Mouse (Mus musculus) left cerebral cortex, adult 9 months (tissue): ENCODE results near the gene Endou.
A peak's percentile ranks its signal among the peaks of the same experiment; 100 is the strongest.

ENCODE experiments used
- DNase-seq, 2 experiments: peaks; one replicate each; pipeline ENCODE4 v3.0.0; 2022; ENCODE audit warnings: low spot score in 2 of 2

Gene Endou

GRCm38 (mm10) chr15:97727048-97727447 is 4.1 kb downstream of the Endou start:
- no peak for DNase-seq

DNA sequence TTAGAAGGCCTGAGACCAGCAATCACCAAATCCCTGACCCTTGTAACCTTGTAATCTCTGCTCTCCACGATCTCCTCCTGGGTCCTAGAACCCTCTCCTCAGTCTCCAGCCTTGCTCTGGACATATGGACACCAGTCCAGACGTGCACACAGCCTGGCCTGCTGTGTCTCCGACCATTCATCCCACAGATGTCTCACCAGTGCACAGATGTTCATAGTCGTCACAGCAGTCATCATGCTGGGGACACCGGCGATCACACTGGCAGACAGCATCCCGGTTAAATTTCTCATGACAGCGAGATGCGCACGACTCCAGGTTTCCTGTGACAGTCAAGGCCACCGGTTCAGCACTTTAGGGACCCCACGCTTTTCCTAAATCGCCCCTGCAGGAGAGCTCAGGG is 4.8 kb downstream of the Endou start:
- DNase-seq = no peak

DNA sequence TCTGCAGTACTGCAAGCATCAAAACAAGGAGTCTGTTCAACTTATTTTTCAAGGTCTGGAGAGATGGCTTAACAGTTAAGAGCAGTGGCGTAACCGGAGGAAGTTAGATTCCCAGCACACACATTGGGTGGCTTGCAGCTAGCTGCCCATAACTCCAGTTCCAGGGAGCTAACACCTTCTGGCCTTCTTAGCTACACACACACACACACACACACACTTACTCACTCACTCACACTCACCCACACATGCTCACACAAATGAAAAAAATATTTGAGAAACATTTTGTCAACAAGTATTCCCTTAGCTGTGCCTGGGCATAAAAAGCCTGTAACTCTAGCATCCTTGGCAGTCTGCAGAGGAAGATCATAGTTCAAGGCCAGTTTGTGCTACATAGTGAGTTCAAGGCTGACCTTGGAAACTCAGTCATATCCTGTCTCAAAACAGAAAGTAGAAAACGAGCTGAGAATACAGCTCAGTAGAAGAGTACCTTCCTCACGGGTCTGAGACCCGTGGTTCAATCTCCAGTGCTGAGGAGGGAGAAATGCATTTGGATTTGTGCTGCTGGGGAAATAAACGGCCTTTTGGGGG is 5.8 kb downstream of the Endou start:
- DNase-seq = no peak

- no peak for DNase-seq
Measured at GRCm38 (mm10) chr15:97724346-97725197, 6.6 kb downstream of the Endou start.

GRCm38 (mm10) chr15:97723536-97724345 is 7.4 kb downstream of the Endou start:
- DNase-seq = no peak

DNA sequence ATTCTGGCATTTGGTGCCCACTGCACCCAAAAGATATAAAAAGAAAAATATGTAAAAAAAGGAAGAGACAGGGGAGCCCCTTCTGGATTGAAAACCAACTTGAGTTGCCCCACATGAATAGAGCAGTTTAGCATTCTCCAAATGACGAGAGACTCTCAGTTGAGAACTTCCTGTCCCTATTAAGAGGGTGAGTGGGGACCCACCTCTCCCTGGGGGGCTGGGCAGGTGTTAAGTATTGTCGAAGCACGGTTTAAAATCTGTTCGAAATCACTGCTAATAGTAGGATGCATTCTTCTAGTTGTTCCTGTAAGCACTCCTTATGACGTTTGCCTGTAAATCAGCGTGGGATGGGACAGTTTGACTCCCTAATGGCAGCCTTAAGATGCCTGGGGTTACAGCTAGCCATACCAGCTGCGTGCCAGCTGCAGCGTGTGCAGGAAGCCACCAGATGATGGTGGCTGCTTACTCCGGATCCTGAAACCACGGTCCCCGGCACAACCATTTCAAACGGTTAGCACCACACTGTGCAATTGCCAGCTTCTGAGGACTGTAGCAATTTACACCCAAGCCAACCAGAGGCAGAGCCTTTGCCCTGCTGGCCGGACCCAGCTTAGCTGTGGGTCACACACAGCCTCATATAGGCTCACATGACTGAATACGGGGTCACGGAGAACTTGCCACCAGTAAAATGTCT is 10.0 kb downstream of the Endou start:
- no peak for DNase-seq

DNA sequence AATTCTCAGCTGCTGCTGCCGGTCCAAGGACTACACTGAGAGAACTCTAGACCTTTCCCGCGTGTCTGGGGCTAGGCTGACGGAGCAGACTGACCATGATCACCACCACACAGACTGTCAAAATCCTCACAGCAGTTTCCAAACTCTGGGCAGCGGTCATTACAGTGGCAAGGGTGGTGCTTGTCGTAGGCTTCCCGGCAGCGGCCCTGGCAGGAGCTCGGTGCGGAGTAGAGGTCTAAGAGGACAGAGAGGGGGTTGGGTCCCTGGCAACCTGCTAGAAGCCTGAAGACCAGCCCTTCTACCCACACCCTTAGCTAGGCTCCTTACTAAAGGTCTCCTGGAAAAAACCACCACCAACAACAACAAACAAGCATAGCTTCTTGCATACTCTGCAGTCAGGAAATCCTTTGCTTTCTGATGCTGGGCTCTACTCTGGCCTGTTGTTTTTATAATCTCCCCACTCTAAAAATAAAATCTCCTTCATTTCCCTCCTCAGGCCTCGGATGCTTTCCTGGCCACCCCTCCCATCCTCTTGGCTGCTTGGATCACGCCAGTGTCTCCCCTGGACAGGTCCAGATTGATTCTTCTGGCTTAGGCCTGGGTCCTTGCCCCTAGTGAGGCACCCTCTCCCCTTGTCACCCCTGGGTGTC is 11.0 kb downstream of the Endou start:
- DNase-seq = no peak

DNA sequence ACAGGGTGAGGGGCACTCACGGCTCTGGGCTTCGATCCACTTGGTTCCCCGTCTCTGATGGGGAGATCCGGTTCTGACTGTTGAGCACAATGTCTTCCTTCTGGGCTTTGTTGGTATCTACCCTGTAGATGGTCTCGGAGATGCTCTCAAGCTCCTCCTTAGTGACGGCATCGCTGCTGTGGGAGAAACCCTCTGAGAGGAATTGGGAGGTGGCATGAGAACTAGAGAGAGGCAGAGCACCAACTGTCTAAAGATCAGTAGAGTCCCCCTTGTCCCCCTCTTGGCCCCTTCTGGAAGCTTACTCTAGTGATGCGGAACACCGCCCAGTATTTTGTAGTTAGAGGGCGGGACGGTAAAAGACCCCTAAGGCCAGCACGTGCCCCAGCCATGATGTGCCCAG is 11.6 kb downstream of the Endou start:
- no peak for DNase-seq

DNA sequence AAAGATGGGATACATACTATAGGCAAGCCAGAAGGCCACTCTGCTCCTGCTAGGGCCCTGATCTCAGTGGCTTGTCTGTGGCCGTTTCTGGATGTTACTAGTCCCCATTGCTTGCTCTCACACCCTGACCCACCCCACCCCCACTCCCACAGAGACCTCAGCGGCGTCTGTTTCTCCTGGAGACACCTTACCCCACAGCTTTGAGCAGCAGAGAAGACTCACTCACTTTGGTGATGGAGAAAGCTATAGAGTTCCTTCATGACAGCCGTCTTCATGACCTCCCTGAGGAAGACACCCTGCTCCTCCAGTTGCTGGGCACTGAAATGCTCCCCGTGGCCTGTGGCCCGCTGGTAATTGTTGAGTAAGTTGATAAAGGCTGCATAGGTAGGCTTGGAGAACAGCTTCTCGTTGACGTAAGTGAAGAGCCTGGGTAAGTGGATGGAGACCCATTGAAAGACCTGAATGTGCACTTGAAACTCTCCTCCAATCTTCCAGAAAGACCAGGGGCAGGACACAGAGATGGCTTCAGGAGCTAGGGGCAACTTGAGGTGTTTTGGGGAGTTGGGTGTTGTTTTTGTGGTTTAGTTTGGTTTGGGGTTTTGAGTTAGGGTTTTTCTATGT is 12.5 kb downstream of the Endou start:
- DNase-seq = no peak

DNA sequence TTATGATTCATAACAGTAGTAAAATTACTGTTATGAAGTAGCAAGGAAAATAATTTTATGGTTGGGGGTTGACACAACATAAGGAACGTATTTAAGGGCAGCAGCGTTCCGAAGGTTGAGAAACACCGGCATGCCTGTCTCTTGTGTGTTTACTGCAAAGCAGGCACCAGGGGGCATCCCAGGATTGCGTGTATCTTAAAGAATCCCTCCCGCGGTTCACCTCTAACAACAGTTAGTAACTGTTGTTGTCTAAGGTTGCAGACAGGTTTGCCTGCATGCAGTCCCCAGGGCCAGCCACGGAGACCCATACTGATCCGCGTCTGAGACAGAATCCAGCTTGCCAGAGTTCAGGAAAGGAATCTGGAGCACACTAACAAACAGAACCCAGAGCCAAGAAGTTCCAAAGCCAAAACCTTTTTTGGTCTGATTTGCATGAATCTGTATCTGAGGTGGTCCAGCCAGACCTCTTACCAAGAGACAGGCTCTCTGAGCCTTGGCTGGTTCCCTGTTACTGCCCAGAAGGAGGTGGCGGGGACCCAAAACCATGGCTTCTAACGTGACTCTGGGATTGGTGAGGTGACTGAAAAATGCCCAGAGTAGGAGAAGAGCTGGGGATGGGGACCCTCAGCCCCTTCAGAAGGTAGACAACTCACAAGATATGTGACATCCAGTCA is 13.1 kb downstream of the Endou start:
- DNase-seq = peak in 1 of 2 experiments; percentile 53

DNA sequence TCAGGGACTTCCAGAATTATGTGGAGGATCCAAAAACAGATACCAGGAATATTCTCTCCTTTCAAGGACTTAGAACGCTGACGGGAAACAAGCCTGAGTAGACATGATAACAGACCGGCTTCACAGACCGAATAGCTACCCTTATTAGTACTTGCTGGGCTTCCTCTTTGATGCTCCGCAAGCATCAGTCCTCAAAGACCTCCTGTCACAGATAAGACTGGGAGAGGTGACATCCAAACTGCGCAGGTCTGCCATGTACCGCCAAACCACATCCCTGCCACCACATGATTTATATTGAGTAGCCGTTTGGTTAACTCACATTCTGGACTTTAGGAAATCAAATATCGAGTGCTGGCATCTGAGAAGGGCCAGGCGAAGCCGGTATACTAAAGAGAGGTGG is 14.4 kb downstream of the Endou start:
- DNase-seq = no peak

DNA sequence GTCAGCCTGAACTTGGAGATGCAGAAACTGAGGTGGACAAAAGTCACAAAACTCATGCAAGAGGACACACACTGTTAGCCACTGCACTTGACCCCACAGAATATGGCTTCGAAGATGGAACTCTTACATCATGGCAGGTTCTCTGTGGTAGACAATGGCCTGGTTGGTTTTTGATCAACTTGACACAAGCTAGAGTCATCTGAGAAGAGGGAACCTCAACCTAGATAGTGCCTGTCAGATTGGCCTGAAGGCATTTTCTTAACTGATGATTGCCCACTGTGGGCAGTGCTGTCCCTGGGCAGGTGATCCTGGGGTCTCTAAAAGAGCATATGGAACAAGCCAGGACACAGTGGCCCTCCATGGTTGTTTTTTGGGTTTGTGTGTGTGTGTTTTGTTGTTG is 15.4 kb downstream of the Endou start:
- no peak for DNase-seq

DNA sequence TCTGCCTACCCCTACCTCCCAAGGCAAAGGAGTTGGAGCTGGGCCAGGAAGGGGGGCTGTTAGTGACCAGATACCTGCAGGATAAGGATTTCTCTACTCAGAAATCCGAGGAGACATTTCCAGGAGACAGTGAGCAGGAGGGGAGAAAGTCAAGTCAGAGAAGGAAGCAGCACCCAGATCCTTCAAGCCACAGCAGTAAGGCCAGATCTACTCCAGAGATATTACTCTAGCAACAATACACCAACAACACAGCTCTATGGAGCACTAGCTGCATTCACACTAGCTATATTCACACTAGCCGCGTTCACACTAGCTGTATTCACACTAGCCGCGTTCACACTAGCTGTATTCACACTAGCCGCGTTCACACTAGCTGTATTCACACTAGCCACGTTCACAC is 16.1 kb downstream of the Endou start:
- no peak for DNase-seq

DNA sequence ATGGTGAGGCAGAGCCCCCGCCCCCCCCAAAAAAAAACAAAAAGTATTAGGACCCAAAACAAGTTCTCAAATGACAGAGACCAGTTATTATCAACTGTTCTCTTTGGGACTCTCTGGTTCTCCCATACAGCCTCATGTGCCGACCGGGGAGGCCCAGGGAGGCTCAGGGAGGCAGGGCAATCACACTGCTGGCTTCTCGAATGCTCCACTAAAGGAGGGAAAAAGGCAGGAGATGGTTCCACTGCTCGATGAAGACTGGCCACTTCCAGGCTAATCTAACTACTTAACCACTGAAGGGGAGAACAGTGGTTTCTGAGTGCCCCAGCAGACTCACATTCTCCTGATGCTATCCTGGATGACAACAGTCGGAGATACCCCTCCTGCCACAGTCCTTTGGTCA is 18.6 kb downstream of the Endou start:
- no peak for DNase-seq

- DNase-seq = no peak
Measured at GRCm38 (mm10) chr15:97710906-97711305, 20.2 kb downstream of the Endou start.

- DNase-seq = peak; percentile 47 to 82
Measured at GRCm38 (mm10) chr15:97705211-97706050, 25.7 kb downstream of the Endou start, which contains the start of gene Rpap3. Gene Rpap3, minus strand, starts transcription at chr15:97705825.

DNA sequence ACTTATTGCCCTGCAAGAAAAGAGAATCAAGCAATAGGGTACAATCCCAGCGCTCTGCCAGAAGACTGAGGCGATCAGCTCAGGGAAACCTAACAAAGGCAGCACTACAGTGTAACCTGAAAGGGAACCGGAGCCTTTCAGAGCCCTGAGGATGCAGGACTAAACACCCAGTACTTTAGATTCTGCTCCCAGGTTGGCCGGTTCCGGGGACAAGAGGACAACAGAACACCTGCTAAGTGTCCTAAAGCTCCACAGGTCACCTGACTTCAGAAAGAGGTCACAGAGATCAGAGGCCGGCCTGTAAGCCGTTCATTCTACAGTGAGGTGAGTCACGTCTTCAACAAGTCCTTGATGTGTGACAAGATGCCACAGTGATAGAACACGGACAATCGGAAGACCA is 34.5 kb downstream of the Endou start:
- no peak for DNase-seq

DNA sequence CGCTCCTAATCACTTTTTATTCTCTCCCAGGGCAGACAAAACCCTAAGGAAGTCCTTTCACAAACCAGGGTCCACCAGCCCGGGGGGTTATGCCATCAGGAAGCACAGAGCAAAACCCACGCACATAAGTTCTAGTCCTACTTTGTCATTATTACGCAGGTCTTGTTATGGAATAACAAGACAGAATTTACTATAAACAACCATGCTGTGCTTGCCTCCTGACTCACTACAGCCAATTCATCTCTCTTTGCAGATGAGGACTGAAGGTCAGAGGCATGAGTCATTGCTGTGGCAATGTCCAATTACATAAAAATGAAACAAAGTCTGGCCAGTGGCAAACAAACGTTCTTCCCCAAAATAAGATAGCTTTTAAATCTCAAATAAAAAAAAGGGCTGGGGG is 37.7 kb downstream of the Endou start:
- no peak for DNase-seq

DNA sequence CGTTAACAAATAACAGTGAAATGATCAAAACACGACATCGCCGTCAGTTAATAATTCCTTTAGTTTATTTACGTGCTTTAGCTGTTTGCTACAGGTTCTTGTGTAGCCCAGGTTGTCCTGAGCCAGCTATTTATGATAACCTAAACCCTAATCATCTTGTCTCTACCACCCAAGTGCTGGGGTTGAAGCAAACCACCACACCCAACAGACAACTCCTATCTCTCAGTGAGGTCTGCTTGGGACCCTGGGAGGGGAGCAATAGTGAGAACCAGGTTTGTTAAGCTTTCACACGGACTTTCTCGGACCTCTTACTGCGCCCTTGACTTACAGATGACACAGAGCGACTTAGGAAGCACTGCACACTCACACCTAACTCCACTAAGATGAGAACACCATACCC is 47.0 kb downstream of the Endou start:
- DNase-seq = no peak

GRCm38 (mm10) chr15:97682053-97682452 is 49.1 kb downstream of the Endou start:
- no peak for DNase-seq
